Mouse (Mus musculus): Measurements from ENCODE around the gene Msi2. TPM values are rescaled to one million over a fixed set of nuclear protein-coding genes. Genes with fewer than 3 reads are reported as not detected.

Msi2 gene
- total and polyA plus RNA-seq, 2 experiments: 6.4 to 10.8 TPM

- Histone ChIP-seq H3K27ac (replicated peaks; ENCODE audit: insufficient read depth, low read depth, low read length) (no peak overlapping the region), H3K36me3 (ENCODE audit: control insufficient read depth, insufficient read depth, low read length) (no peaks in the 10 kb centered on the region), H3K4me3 (ENCODE audit: insufficient read depth, low read depth, low read length) (no peak overlapping the region), H3K4me1 (ENCODE audit: control insufficient read depth, insufficient read depth, low read length) (peaks cover 4% of the 10 kb centered on the region; the same call in 1 of the 2 replicates), H3K79me2 (ENCODE audit: control insufficient read depth, insufficient read depth, low read length) (no peaks in the 10 kb centered on the region; the same call in 1 of the 2 replicates), H3K27me3 (ENCODE audit: control insufficient read depth, insufficient read depth, low read length) (no peaks in the 10 kb centered on the region), H3K9ac (ENCODE audit: low read depth, low read length) (no peak overlapping the region)
- peak; percentile 57 for DNase-seq (ENCODE audit: extremely low read depth, low read depth, low spot score)
- WGBS: 38% methylated on average over 18 of the region's 18 CpGs
- TF ChIP-seq POLR2A (IDR thresholded peaks at IDR 0.05; ENCODE audit: extremely low read depth, insufficient read depth, low read length): no peak
- no peak for TF ChIP-seq CTCF (IDR thresholded peaks at IDR 0.05; ENCODE audit: low read depth, low read length)
Observed at GRCm38 (mm10) chr11:88654391-88655213, 63.7 kb downstream of the Msi2 start.

- DNase-seq (ENCODE audit: extremely low read depth, low read depth, low spot score): no peak
- no peak overlapping the region for H3K4me3 ChIP-seq (ENCODE audit: insufficient read depth, low read depth, low read length)
- H3K4me1 ChIP-seq (ENCODE audit: control insufficient read depth, insufficient read depth, low read length): peaks cover 4% of the 10 kb centered on the region; the same call in 1 of the 2 replicates
- no peak overlapping the region for H3K27ac ChIP-seq (replicated peaks; ENCODE audit: insufficient read depth, low read depth, low read length)
- no peaks in the 10 kb centered on the region for H3K36me3 ChIP-seq (ENCODE audit: control insufficient read depth, insufficient read depth, low read length)
- H3K27me3 ChIP-seq (ENCODE audit: control insufficient read depth, insufficient read depth, low read length): no peaks in the 10 kb centered on the region
- H3K79me2 ChIP-seq (ENCODE audit: control insufficient read depth, insufficient read depth, low read length): no peaks in the 10 kb centered on the region; the same call in 1 of the 2 replicates
- no peak for TF ChIP-seq CTCF (IDR thresholded peaks at IDR 0.05; ENCODE audit: low read depth, low read length)
- 71% methylated on average over 4 of the region's 4 CpGs for WGBS
- no peak overlapping the region for H3K9ac ChIP-seq (ENCODE audit: low read depth, low read length)
Observed at GRCm38 (mm10) chr11:88650275-88650674, 68.0 kb downstream of the Msi2 start.

- TF ChIP-seq CTCF (IDR thresholded peaks at IDR 0.05; ENCODE audit: low read depth, low read length): no peak
- TF ChIP-seq POLR2A (IDR thresholded peaks at IDR 0.05; ENCODE audit: extremely low read depth, insufficient read depth, low read length): no peak
- 54% methylated on average over 2 of the region's 2 CpGs for WGBS
- Histone ChIP-seq H3K27ac (replicated peaks; ENCODE audit: insufficient read depth, low read depth, low read length) (no peak overlapping the region), H3K79me2 (ENCODE audit: control insufficient read depth, insufficient read depth, low read length) (no peaks in the 10 kb centered on the region; the same call in 1 of the 2 replicates), H3K4me3 (ENCODE audit: insufficient read depth, low read depth, low read length) (no peak overlapping the region), H3K4me1 (ENCODE audit: control insufficient read depth, insufficient read depth, low read length) (no peaks in the 10 kb centered on the region; the same call in 1 of the 2 replicates), H3K36me3 (ENCODE audit: control insufficient read depth, insufficient read depth, low read length) (no peaks in the 10 kb centered on the region), H3K27me3 (ENCODE audit: control insufficient read depth, insufficient read depth, low read length) (no peaks in the 10 kb centered on the region), H3K9ac (ENCODE audit: low read depth, low read length) (no peak overlapping the region)
- DNase-seq (ENCODE audit: extremely low read depth, low read depth, low spot score): no peak
Observed at GRCm38 (mm10) chr11:88649009-88649408, 69.3 kb downstream of the Msi2 start.

GRCm38 (mm10) chr11:88648407-88648806, 69.9 kb downstream of the Msi2 start:
- TF ChIP-seq POLR2A (IDR thresholded peaks at IDR 0.05; ENCODE audit: extremely low read depth, insufficient read depth, low read length) (no peak), CTCF (IDR thresholded peaks at IDR 0.05; ENCODE audit: low read depth, low read length) (no peak)
- Histone ChIP-seq H3K36me3 (ENCODE audit: control insufficient read depth, insufficient read depth, low read length) (no peaks in the 10 kb centered on the region), H3K4me1 (ENCODE audit: control insufficient read depth, insufficient read depth, low read length) (peaks cover 4% of the 10 kb centered on the region), H3K9ac (ENCODE audit: low read depth, low read length) (no peak overlapping the region), H3K4me3 (ENCODE audit: insufficient read depth, low read depth, low read length) (no peak overlapping the region), H3K27ac (replicated peaks; ENCODE audit: insufficient read depth, low read depth, low read length) (no peak overlapping the region), H3K27me3 (ENCODE audit: control insufficient read depth, insufficient read depth, low read length) (no peaks in the 10 kb centered on the region), H3K79me2 (ENCODE audit: control insufficient read depth, insufficient read depth, low read length) (no peaks in the 10 kb centered on the region; the same call in 1 of the 2 replicates)
- no peak for DNase-seq (ENCODE audit: extremely low read depth, low read depth, low spot score)
- 84% methylated on average over 5 of the region's 5 CpGs for WGBS

GRCm38 (mm10) chr11:88646493-88646892, 71.8 kb downstream of the Msi2 start:
- WGBS: 92% methylated on average over 6 of the region's 6 CpGs
- Histone ChIP-seq H3K36me3 (ENCODE audit: control insufficient read depth, insufficient read depth, low read length) (no peaks in the 10 kb centered on the region), H3K9ac (ENCODE audit: low read depth, low read length) (no peak overlapping the region), H3K27me3 (ENCODE audit: control insufficient read depth, insufficient read depth, low read length) (no peaks in the 10 kb centered on the region), H3K27ac (replicated peaks; ENCODE audit: insufficient read depth, low read depth, low read length) (no peak overlapping the region), H3K4me1 (ENCODE audit: control insufficient read depth, insufficient read depth, low read length) (peaks cover 6% of the 10 kb centered on the region), H3K79me2 (ENCODE audit: control insufficient read depth, insufficient read depth, low read length) (no peaks in the 10 kb centered on the region; the same call in 1 of the 2 replicates), H3K4me3 (ENCODE audit: insufficient read depth, low read depth, low read length) (no peak overlapping the region)
- TF ChIP-seq POLR2A (IDR thresholded peaks at IDR 0.05; ENCODE audit: extremely low read depth, insufficient read depth, low read length) (no peak), CTCF (IDR thresholded peaks at IDR 0.05; ENCODE audit: low read depth, low read length) (no peak)
- DNase-seq (ENCODE audit: extremely low read depth, low read depth, low spot score): no peak

GRCm38 (mm10) chr11:88645821-88646220, 72.5 kb downstream of the Msi2 start:
- Histone ChIP-seq H3K79me2 (ENCODE audit: control insufficient read depth, insufficient read depth, low read length) (no peaks in the 10 kb centered on the region; the same call in 1 of the 2 replicates), H3K36me3 (ENCODE audit: control insufficient read depth, insufficient read depth, low read length) (no peaks in the 10 kb centered on the region), H3K27ac (replicated peaks; ENCODE audit: insufficient read depth, low read depth, low read length) (no peak overlapping the region), H3K27me3 (ENCODE audit: control insufficient read depth, insufficient read depth, low read length) (no peaks in the 10 kb centered on the region), H3K9ac (ENCODE audit: low read depth, low read length) (no peak overlapping the region), H3K4me3 (ENCODE audit: insufficient read depth, low read depth, low read length) (no peak overlapping the region), H3K4me1 (ENCODE audit: control insufficient read depth, insufficient read depth, low read length) (peaks cover 6% of the 10 kb centered on the region)
- DNase-seq (ENCODE audit: extremely low read depth, low read depth, low spot score): no peak
- WGBS: 91% methylated on average over 7 of the region's 7 CpGs
- TF ChIP-seq CTCF (IDR thresholded peaks at IDR 0.05; ENCODE audit: low read depth, low read length) (peak; percentile 19; the same call in 1 of the 2 replicates), POLR2A (IDR thresholded peaks at IDR 0.05; ENCODE audit: extremely low read depth, insufficient read depth, low read length) (no peak)
